Mouse (Mus musculus) gastrocnemius, adult 18-20 months (tissue): ENCODE results near the gene Hnrnph1. TPM values are rescaled to one million over a fixed set of nuclear protein-coding genes. Genes with fewer than 3 reads are reported as not detected.

Experiments
- DNase-seq: peaks from one replicate; pipeline ENCODE4 v3.0.0; 2021; ENCODE audit warnings: low spot score
- total RNA-seq, 2 experiments: library from RNA; stranded (reverse); gene quantifications; 2 replicates each; pipeline ENCODE4 v1.2.3; 2021

Hnrnph1 gene
- total RNA-seq, 2 experiments from 2014 or later = 74.6 to 98.6 TPM

DNA sequence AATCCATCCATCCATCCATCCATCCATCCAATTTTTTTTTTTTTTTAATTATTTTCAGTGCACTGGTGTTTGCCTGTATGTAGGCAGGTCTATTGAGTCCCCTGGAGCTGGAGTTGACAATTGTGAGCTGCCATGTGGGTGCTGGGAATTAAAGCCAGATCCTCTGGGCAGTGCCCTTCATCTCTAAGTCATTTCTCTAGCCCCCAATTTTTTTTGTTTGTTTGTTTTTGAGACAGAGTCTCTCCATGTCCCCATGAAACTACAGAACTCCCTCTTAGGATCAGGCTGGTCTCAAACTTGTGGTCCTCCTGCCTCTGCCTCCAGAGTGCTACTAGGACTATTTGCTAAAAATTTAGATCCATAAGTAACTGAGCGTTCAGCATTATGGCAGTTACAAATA, 4.9 kb upstream of the Hnrnph1 start:
- DNase-seq = no peak

DNA sequence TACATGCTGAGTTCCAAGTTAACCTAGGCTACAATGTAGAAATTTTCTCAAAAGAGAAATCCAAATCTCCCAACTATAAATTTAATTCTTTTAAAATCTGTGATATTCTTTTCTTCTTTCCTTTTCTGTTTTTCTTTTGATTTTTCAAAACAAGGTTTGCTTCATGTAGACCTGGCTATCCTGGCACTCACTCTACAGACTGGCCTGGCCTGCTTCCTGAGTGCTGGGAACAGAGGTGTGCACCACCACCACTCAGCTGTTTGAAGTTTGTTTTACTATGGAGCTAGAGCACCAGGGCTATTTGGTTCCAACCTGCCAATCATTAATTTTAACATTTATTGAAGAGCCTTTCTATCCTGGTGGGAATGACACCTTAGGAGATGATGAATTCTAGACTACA, 3.7 kb upstream of the Hnrnph1 start:
- no peak for DNase-seq

DNA sequence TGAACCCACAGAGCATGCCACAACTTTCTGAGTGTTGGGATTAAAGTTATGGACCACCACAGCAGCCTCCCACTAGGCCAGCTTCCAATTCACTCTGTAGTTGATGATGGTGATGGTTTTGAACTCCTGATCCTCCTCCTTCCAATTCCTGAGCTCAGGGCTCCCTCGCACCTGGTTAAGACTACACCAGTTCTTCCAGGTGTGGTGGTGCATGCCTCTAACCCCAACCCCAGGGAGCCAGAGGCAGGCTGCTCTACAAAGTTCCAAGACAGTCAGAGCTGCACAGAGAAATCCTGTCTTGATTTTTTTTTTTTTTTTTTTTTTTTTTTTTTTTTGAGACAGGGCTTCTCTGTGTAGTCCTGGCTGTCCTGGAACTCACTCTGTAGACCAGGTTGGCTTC, 3.2 kb upstream of the Hnrnph1 start:
- DNase-seq = no peak

DNA sequence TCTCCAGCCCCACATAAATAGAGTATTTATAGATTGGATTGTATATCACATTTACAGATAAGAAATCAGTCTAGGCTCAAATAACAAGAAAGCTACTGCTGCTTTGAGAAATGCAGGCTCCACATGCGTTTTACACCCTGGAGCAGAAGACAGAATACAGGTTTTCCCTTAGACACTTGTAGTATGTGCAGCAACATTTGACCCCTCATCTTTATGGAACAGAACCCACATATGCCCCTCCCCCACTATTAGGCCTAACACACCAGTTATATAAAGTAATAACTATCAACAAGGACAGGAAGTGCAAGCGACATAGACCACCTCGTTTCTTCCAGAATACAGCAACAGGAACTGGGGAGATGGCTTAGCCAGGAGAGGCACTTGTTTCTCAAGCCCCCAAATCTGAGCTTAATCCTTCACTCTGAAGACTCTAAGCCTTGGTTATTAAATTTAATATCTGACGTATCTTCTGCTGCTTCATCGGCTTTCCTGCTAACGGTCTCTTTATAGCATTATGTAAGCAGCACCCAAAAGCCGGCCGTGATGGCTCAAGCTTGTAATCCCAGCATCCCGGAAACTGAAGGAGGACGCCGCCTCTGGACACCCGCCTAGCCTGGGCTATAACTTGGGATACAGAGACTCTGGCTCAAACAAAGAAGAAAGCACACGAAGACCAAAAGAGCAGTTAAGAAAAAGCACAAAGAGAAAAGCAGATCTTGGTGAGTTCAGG, 2.3 kb upstream of the Hnrnph1 start:
- no peak for DNase-seq

DNA sequence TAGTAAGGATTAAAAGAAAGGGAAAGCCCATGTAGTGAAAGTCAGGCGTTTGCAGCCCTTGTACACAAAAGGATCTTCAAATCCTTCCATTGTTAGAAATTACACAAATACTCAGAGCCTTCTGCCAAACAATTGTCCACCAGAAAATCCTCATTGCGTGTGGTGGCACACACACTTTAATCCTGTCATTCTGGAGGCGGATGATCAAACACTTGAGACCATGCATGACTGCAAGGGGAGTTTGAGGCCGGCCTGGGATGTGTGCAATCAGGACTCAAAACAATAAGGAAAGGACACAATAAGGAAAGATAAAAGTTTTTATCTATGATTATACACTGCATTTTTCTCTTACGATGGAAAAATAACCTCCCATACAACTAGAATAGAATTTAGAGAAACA, 1.4 kb upstream of the Hnrnph1 start:
- no peak for DNase-seq

DNA sequence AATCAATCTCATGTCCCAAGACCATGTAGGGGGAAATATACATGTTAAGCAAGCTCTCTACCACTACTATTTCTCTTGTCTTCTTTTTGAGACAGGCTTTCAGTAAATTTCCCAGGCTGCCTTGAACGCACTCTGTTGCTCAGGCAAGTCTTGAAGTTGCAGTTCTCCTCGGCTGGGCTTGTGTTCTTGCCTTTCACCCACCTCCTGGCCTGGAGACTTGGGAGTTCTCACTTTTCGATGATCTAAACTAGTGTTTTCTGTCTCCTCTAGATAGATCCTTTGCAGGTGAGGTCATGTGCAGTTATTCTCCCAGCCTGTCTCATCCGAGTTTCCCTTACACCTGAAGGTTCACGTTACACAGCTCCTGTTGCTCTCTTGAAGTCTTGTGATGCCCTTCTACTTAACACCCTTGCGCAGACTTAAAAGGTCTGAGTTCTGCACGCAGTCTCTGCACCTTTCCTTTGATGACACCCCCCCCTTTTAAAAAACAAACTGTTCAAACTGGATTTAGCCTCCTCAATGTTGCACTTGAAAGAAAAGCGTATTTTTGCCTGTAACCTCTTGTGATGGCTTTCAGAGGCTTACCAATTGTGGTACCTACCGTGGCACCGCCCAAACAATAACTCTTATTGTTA, 517 bp upstream of the Hnrnph1 start:
- DNase-seq = no peak

DNA sequence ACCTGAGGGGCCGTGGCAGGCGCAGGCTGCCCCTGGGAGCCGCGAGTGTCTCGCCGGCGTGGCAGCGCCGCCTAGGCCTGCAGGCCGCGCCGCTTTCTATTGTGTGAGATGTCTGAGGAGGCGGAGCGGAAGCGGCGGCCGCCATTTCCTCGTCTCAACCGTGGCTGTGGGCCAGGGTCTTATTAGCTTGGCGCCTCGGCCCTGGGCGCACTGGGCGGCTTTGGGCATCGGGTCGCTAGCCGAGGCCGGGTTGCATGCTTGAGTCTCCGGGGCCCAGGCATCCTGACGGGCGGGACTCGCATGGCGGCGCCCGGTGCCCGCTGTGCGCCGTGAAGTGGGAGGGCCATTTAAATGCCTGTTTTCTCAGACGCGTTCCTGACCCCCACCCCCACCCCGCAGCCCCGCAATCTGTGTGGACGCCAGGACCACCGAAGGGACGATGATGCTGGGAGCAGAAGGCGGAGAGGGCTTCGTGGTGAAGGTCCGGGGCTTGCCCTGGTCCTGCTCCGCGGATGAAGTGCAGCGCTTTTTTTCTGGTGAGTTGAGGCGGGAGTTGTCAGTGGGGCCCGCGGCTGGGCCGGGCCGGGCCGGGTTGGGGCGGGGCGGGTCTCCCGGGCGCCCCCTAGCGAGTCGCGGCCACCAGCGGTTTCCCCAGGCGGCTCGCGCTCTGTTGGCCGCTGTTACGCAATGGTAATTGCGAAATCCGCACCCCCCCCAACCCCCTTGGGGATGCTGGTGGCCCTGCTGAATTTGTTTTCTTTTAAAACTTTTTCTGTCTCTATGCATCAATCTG, 1.3 kb downstream of the Hnrnph1 start:
- DNase-seq = peak; percentile 92

DNA sequence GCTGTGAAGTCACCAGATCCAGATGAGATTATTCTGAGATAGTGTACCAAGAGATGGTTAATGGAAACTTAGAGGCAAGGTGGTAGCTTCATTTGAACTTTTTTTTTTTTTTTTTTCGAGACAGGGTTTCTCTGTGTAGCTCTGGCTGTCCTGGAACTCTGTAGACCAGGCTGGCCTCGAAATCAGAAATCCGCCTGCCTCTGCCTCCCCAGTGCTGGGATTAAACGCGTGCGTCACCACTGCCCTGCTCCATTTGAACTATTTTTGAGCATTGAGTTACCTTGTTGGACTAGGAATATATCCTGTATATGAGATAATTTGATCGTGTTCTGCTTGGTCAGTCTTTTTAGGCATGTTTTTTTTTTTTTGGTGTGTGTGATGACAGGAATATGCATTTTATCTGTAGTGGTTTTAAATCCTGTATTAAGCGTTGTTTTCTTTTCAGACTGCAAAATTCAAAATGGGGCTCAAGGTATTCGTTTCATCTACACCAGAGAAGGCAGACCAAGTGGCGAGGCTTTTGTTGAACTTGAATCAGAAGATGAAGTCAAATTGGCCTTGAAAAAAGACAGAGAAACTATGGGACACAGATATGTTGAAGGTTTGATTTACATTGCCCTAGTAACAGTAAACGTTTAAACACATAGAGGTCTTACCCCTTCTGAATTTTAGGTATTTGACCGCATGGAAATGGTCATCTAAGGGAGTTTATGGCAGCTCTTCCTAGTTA, 2.4 kb downstream of the Hnrnph1 start:
- DNase-seq = no peak

DNA sequence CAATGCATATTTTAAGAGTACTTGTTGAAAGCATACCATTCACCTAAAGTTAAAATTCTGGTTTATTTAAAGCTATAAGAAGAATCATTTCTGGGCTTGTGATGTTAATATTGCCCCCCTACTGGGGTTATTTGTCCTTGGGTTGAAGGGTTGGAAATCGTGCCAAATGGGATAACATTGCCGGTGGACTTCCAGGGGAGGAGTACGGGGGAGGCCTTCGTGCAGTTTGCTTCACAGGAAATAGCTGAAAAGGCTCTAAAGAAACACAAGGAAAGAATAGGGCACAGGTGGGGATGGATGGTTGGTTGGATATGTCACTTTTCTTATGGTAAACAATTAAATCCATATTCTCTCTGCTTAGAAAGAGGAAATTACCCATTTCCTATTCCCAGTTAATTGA, 4.5 kb downstream of the Hnrnph1 start:
- DNase-seq = no peak

DNA sequence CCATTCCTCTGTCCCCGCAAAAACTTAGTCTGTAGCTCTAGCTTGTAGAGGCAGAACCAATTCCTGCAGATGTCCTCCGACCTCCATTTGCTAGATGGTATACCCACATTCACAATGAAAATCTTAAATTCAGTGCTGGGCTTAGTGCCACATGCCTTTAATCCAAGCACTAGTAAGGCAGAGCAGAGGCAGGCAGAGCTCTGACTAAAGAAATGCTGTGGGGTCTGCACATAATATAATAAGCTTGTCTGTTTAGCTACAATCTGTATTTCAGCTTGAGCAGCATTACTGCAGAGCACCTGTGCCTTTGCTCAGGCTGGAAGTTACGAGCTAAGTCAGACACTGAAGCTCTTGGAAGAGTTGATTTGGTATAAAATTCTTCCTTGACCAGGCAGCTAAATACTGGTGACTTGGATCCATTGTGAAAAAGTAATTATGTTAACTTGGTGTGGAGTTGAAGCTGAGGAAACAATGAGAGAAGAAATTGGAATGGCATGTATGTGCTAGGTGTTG, 10.4 kb downstream of the Hnrnph1 start:
- no peak for DNase-seq

DNA sequence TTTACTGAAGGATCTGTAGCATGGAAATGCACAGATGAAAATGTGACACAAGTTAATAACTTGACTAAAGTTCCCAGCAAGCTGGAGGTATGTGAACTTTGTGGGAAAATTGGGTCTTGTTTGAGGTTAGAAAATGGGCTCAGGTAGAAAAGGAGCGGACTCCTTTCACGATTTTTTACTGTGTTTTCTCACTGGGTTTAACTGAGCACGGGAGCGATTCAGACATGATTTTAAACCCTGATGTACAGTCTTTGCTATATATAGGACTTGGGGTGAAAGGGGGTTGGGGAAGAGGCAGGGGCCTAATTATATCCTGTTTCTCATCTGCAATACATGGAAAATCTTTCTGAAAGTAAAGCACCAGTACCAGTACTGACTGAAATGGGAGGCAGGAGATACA, 10.9 kb downstream of the Hnrnph1 start:
- DNase-seq = no peak

DNA sequence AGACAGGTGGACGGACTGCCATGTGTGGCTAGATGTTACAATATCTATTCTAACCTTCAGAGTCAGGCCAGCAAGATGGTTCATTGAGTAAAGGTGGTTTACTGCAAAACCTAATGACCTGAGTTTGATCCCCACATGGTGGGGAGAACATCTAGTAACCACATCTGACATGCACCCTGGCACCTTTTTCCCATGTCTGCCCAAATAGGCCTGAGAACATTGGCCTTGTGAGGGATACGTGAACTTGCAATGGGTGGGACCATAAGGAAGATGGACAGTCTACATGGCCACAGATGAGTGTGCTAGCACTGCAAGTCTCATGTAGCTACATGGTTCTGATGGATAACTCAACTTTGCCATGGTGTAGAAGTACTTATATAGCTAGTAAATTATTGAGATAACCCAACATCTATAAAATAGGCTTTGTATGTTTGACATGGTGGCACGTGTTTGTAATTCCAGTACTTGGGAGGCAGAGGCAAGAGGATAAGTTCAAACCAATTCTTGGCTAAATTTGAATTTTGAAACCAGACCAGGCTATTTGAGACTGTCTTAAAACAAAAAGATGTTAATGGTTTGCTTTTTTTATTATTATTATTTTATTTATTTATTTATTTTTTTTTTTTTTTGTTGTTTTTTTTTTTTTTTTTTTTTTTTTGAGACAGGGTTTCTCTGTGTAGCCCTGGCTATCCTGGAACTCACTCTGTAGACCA, 11.6 kb downstream of the Hnrnph1 start:
- DNase-seq = no peak

DNA sequence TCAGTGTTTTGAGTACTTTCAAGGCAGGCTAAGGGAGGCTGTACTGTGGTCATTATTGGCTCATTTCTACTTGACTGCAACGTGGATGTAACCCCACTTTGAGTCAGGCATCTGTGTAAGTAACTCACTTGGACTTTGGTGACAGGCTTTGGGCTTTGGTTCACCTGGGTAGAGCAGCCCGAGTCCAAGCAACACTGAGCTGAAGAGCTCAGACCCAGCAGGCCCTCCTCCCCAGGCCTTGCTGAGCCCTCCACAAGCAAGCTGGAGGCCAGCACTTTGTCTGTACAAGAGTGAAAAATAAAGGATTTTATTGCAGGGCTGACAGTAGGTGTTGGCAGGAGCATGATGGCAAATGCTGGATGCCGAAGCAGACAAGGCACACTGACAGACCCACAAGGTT, 12.2 kb downstream of the Hnrnph1 start:
- DNase-seq = no peak

DNA sequence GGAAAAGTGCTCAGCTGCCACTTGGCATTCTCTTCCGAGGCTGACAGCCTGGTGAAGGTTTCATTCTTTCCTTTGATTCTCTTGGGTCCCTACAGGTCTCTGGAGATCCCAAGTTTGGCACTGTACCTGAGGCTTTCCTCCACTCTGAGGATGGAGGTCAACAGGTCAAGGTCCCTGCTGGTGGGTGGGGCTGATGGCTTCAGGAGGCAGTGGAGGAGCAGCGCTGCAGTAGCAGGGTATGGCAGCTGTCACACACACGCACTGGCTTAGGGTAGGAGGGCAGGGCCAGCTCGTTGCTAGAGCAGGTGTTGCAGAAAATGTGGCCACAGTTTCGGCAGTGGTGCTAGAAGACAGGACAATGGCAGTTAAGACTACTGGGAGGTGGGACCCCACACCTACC, 12.8 kb downstream of the Hnrnph1 start:
- no peak for DNase-seq

DNA sequence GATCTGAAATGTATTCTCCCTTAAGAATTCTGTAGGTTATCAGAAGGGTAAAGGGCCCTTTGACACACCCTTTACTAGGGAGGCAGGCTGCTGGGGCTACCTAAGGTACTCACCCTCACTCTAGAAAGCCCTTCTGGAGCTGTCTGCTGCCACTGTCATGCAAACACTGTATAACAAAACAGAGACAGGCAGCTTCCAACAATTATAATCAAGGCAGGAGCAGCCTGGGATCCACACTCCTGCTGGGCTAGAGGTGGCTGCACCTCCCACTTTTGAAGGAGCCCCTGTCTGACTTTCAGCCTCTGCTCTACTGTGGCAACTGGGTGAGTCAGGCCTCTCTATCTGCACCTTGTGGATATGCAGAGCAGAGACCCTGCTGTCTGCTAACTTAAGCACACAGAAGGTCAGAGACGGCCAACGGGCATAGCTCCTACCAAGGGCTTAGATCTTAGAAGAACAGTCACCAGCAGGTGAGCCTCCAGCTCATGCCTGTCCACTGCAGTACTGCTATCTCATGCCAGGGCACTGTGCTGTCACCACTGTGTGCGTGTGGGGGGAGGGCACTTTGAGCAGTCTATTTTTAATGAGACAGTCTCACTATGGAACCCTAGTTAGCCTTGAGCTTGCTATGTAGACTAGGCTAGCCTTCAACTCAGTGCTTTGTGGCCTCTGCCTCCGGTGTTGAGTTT, 14.6 kb downstream of the Hnrnph1 start:
- DNase-seq = no peak

DNA sequence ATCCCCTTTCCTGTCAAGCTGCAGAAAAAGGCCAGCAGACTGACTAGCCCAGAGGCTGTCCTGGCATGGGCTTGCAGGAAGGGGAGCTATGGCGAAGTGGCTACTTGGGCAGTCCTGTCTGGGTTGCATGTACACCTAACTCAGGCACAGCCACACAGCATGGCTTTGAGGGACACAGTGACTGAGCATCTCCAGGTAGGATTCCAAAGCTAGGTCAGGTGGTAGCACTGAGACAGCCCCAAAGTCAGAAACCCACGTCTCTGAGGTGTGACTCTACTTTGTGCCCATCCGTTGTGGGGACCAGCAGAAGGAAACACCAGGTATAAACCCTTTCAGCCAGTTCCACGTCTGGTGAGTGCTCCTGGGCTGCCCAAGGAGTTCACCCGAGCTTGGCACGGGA, 16.5 kb downstream of the Hnrnph1 start:
- no peak for DNase-seq

DNA sequence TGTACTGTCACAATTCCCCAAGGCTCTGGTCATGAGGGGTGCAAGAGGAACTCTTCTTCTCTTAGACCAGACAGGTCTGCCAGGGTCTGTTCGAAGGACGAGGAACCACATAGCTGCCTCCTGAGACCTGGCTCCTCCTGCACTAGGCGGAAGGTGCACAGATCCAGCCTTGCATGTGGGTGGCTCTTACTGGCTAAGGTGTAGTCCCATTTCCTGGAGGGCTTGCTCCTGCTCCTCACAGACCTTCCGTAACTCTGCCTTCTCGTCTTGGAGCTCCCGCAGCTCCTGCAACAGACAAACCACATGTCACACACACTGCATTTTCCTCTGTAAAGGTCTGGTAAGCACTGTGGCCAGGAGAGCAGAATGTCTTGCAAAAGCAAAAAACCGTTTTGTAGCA, 17.9 kb downstream of the Hnrnph1 start:
- DNase-seq = no peak

DNA sequence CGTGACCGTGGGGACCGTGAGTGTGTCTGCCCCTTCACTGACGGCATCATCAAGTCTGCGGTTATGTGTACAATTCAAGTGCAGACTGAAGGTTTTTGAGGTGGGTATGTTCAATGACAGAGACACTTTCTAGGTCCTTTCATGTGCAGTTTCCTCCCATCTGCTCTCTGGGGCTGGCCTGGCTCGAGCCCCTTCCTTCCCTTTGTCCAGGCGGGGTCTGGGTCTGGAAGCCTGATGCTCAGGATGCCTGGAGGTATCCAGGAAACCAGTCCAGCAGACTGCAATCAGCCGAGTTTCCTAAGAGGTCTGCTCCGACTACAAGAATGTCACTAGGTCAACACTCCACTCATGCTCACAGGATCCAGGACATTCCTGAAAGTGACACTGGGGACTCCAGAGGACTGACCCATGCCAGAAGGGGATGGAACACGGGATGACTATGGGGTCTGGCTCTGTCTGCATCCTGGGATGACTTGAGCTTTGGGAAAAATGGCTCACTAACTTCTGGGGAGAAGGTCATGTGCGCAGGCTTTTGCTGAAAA, 20.0 kb downstream of the Hnrnph1 start:
- no peak for DNase-seq

DNA sequence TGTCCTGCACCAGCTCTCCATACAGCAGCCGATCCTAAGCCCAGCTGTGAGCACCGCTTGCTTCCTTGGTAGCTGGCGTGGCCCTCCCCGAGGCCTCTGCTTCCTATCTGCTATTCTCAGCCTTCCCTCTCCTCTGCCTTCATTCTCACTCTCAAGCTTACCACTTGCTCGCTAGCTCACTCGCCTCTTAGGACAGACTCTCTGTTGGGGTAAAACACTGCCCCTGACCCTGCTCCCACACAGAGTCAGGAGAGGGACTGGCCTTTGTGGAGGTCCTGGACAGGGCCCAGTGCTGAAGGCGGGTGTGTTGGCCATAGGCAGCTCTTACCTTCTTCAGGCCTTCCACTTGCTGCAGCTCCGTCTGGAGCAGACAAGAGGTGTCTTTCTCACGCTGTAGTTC, 20.5 kb downstream of the Hnrnph1 start:
- no peak for DNase-seq

DNA sequence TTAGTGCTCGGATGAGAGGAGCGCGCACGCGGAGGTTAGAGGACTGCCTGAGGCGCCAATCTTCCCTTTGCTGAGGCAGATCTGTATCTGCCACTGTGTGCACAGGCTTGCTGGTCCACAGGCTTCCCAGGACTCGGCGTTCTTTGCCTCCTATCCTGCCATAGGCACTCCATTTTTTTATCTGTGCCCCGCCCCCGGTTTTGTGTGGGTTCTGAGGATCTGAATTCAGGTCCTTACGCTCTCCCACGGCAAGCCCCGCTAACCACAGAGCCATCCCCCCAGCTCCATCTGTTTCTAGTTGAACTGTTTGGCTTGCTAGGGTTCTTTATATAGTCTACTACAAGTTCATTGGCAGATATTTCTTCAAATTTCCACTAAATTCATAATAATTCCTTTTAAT, 22.0 kb downstream of the Hnrnph1 start:
- DNase-seq = no peak
